Mouse (Mus musculus): ENCODE results near the gene Spock1.

GRCm38 (mm10) chr13:57943900-57944299 is 35.8 kb upstream of the Spock1 start:
- no peak for TF ChIP-seq CTCF (IDR thresholded peaks at IDR 0.05; ENCODE audit: insufficient read depth, low read length)
- TF ChIP-seq POLR2A (IDR thresholded peaks at IDR 0.05; ENCODE audit: borderline replicate concordance, extremely low read depth, low read depth, low read length): no peak

Measured in lung, adult 2 months (tissue).